Mouse (Mus musculus) large intestine, adult 2 months (tissue): ENCODE data around the gene Gm17387. TPM values are rescaled to one million over a fixed set of nuclear protein-coding genes. Genes with fewer than 3 reads are reported as not detected.
A peak's percentile ranks its signal among the peaks of the same experiment; 100 is the strongest.

Experiments used
- DNase-seq: peaks from one replicate; pipeline ENCODE4 v3.0.0-alpha.2; 2012; ENCODE audit warnings: low read depth, low spot score
- WGBS: fragments of 180-500 bp; shearing (Covaris S2); methylation state at CpG from one replicate; pipeline ENCODE4 v1.1.7; 2018; 5-methylcytosine and 5-hydroxymethylcytosine counted together
- polyA plus RNA-seq: library from polyadenylated mRNA; depleted of rRNA; stranded (reverse); fragments of >200 nt; gene quantifications from 2 replicates; pipeline ENCODE4 v1.2.3, GENCODE M21; 2012

The Gm17387 gene
- polyA plus RNA-seq, 1 experiment = not detected

DNA sequence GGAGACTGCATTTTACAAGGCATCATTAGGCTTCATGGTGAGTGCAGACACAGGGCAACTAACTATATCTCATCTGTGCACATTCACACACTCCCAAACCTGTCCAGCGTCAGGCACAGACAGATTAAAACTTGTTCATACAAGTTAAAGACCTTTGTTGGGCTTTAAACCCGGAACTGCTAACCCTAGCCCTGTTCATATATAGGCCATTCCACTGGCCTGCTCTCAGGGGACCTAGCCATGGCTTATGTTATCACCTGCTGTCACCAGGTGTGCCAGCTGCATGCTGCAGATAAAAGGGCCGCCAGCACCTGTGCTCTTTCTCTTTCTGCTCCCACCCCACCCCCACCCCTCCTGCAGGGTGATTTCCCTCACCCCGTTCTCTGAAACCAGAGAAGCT is 13.6 kb downstream of the Gm17387 start:
- WGBS = 24% methylated on average over 4 of the region's 4 CpGs

DNA sequence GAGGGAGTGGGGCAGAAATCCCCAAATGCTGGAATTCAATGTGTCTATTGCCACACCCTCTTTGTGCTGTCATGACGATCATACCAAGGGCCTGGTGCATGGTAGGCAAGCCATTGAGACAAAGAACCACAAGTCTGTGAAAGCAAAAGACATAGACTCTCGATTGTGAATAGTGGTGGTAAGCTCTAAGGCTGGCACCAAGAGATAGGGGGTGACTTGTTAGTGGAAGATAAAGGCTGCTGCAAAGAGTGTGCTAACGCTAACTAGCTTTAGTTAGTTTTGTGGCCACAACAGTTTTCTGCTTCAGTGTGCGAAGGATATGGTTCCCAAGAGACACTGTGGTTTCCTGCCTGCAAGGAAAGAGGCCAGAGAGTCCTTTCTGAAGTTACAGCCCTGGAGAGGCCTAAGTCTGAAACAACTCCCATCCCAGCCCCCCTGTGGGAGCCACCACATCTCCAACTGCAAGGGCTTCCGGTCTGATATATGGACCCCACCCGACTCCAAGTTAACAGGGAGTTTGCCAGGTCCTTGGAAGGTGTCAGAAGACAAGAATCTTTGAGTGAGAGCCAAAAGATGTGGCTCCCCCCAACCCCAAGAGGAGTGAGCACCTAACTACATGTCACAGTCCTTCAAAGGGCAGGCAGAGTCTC is 18.1 kb downstream of the Gm17387 start:
- DNase-seq = no peak

More for the DNA sequence above, 13.6 kb downstream of the Gm17387 start:
- no peak for DNase-seq

GRCm38 (mm10) chr7:141047581-141048225 is 18.8 kb downstream of the Gm17387 start:
- WGBS = 8% methylated on average over 15 of the region's 19 CpGs

More for the DNA sequence above, 18.1 kb downstream of the Gm17387 start:
- 46% methylated on average over 6 of the region's 6 CpGs for WGBS

GRCm38 (mm10) chr7:141048226-141049218 is 19.6 kb downstream of the Gm17387 start:
- DNase-seq = peak; percentile 78
- 4% methylated on average over 21 of the region's 21 CpGs for WGBS

More at GRCm38 (mm10) chr7:141047581-141048225, 18.8 kb downstream of the Gm17387 start:
- no peak for DNase-seq

GRCm38 (mm10) chr7:141049326-141049725 is 20.4 kb downstream of the Gm17387 start:
- DNase-seq = no peak
- WGBS = 64% methylated on average over 2 of the region's 2 CpGs

DNA sequence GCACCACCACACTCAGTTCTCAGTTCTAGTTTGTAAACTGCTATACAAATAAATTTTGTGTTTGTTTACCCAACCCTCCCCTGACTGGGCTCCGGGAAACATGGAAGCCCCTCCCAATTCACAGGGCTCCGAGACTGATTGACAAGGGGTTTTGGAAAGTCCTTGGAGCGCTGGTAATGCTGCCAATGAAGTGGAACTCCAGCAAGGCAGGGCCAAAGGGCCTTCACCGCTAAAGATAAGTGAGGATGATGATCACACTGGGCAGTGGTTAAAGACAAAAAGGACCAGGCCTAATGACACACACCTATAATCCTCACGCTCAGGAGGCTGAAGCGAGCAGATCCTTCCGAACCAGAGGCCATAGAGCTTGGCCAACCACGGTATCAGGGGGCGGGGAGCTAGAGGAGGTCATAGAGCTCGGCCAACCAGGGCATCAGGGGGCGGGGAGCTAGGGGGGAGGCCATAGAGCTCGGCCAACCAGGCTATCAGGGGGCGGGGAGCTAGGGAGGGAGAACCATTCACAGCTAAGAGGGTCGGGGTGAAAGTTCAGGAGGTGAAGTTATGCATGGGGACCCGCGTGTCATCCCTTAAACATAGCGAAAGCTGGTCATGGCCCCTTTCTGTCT is 22.2 kb downstream of the Gm17387 start:
- no peak for DNase-seq
- 75% methylated on average over 17 of the region's 17 CpGs for WGBS

- DNase-seq = no peak
- 57% methylated on average over 4 of the region's 4 CpGs for WGBS
Measured at GRCm38 (mm10) chr7:141052016-141052415, 23.1 kb downstream of the Gm17387 start.

GRCm38 (mm10) chr7:141052421-141052820 is 23.5 kb downstream of the Gm17387 start:
- DNase-seq = no peak
- WGBS = 32% methylated on average over 2 of the region's 2 CpGs

- 75% methylated on average over 4 of the region's 4 CpGs for WGBS
- no peak for DNase-seq
Measured at GRCm38 (mm10) chr7:141055785-141056184, 26.9 kb downstream of the Gm17387 start.

- no peak for DNase-seq
- WGBS = 83% methylated on average over 6 of the region's 6 CpGs
Measured at GRCm38 (mm10) chr7:141056976-141057375, 28.0 kb downstream of the Gm17387 start.

DNA sequence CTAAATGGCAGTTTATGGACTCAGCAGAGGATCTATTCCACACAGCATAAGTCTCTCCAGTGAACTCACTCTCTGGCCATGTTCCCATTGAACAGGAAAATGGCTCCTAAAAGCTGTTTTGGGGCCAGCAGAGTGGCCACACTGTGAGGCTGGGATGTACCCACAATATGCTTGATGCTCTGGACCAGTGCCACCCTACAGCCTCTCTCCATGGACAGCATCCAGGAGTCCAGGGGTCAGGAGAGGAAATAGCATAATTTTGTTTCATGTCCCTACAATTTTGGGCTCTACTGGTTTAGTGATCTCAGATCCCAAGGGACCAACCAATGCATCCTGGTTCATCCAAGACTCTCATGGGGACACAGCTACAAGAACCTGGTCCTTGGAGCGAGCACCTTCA is 28.6 kb downstream of the Gm17387 start:
- WGBS = 97% methylated on average over 1 of the region's 1 CpGs
- DNase-seq = no peak

- WGBS = 88% methylated on average over 14 of the region's 14 CpGs
- no peak for DNase-seq
Measured at GRCm38 (mm10) chr7:141058601-141059341, 29.8 kb downstream of the Gm17387 start.

DNA sequence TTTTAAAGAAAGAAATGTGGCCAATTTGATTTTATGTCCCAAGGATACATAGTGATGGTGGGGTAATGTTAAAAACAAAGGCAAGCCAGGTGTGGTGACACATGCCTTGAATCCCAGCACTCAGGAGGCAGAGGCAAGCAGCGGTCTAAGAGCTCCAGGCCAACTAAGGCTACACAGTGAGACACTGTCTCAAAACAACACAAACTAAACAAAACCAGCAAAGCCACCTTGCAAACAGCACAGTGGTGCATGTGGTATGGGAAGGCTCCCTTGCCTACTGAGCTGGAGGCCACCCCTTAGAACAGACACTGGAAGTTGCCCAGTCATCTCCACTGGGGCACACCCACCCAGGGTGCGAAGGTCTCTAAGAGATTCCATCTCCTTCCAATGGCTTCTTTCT is 31.0 kb downstream of the Gm17387 start:
- 54% methylated on average over 2 of the region's 2 CpGs for WGBS
- DNase-seq = no peak

DNA sequence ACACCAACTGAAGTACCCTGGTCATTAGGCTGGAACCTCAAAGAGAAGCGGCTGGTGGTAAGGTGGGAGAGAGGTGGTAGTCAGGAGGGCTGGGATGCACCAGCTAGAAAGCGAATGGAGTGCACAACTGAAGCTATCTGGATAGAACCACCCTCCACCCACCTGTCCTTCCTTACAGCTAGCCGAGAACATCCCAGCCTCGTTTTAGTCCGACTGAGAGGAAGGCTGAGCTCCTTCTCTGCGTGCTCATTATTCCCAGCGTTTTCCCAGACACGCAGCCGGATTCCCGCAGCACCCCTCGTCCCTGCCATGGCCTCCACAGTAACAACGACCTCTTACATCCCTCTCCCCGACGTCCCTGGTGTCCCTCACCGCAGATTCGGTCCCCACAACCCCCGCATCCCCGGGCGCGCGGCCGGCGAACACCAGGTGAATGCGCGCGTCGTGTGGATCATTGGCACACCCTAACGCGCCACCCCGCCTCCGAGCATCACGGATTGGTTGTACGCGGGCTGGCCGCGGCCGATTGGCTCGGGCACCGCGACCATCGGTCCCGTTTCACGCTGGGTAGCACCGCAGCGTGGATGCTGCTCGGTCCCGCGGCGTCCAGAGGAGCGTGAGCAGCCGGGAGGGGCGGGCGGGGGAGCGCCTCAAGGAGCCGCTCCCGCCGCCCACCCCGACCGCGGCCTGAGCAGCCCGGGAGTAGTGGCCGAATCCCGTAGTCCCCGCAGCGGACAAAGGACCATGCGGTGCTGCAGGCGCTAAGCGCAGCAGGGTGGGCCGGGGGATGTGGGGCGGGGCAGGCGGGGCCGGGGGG is 31.7 kb downstream of the Gm17387 start, which contains the start of gene B4galnt4:
TSS of gene B4galnt4 (plus strand) at position 679 of the 817 bp plus-strand sequence.
- DNase-seq = no peak
- WGBS = 1% methylated on average over 65 of the region's 72 CpGs

- no peak for DNase-seq
- WGBS = 3% methylated on average over 37 of the region's 37 CpGs
Measured at GRCm38 (mm10) chr7:141061269-141061692, 32.4 kb downstream of the Gm17387 start.

GRCm38 (mm10) chr7:141062525-141062924 is 33.6 kb downstream of the Gm17387 start:
- no peak for DNase-seq
- WGBS = 80% methylated on average over 7 of the region's 7 CpGs

GRCm38 (mm10) chr7:141063353-141063752 is 34.4 kb downstream of the Gm17387 start:
- 87% methylated on average over 3 of the region's 3 CpGs for WGBS
- DNase-seq = no peak

GRCm38 (mm10) chr7:141064175-141064574 is 35.2 kb downstream of the Gm17387 start:
- DNase-seq = peak; percentile 83
- WGBS = 29% methylated on average over 7 of the region's 7 CpGs
